Mouse (Mus musculus) intestine, embryonic 15.5 days (tissue): ENCODE data around the gene Clpsl2. TPM values are rescaled to one million over a fixed set of nuclear protein-coding genes. Genes with fewer than 3 reads are reported as not detected.

Experiments
- polyA plus RNA-seq: library from polyadenylated mRNA; unstranded; fragments of >200 nt; fragmentation: Nextera tagmentation; extraction: Ambion mirVana; gene quantifications from 2 replicates; pipeline ENCODE4 v1.2.1, GENCODE M21; 2015

Clpsl2 gene
- polyA plus RNA-seq, 1 experiment from 2014 or later = not detected

Other genes with a start within 250 kb of the Clpsl2 start
- gene Fance, start 235.9 kb upstream of the Clpsl2 start, polyA plus RNA-seq = 22.7 and 29.8 TPM in 2 replicates
- gene Rpl10a, start 220.9 kb upstream of the Clpsl2 start, polyA plus RNA-seq = 639 and 690 TPM in 2 replicates
- gene Tead3, start 198.6 kb upstream of the Clpsl2 start, polyA plus RNA-seq = 8.9 and 10.0 TPM in 2 replicates
- 3.6 and 4.1 TPM in 2 replicates for gene Tulp1, start 184.2 kb upstream of the Clpsl2 start, polyA plus RNA-seq
- gene Fkbp5, start 31.9 kb upstream of the Clpsl2 start, polyA plus RNA-seq = 25.9 and 26.6 TPM in 2 replicates
- gene Armc12, start 18.6 kb upstream of the Clpsl2 start, polyA plus RNA-seq = not detected in 2 replicates
- 958 and 2,971 TPM in 2 replicates for gene Clps, start 11.4 kb downstream of the Clpsl2 start, polyA plus RNA-seq
- gene Lhfpl5, start 26.2 kb downstream of the Clpsl2 start, polyA plus RNA-seq = 1.3 and 1.8 TPM in 2 replicates
- 97.1 and 97.5 TPM in 2 replicates for gene Srpk1, start 73.3 kb downstream of the Clpsl2 start, polyA plus RNA-seq
- gene Slc26a8, start 140.8 kb downstream of the Clpsl2 start, polyA plus RNA-seq = 0.11 and 0.20 TPM in 2 replicates
- 42.4 and 45.5 TPM in 2 replicates for gene Mapk14, start 141.9 kb downstream of the Clpsl2 start, polyA plus RNA-seq
- gene AC170998.1, start 176.7 kb downstream of the Clpsl2 start, polyA plus RNA-seq = 2.1 and 2.4 TPM in 2 replicates
- gene Mapk13, start 219.9 kb downstream of the Clpsl2 start, polyA plus RNA-seq = 214 and 219 TPM in 2 replicates